Mouse (Mus musculus) E14TG2a.4 (cell line): Measurements from ENCODE around the gene Krtap4-7.

Experiments
- CTCF ChIP-seq: conservative IDR thresholded peaks from 2 replicates; pipeline ENCODE4 v1.5.1; 2014; ENCODE audit warnings: low read length
- POU5F1 ChIP-seq: IDR thresholded peaks from 2 replicates; pipeline ENCODE4 v1.6.1; 2014; ENCODE audit warnings: low read length, borderline replicate concordance

- no peak for TF ChIP-seq CTCF
- no peak for TF ChIP-seq POU5F1
Observed at GRCm38 (mm10) chr11:99690463-99690862, 46.6 kb upstream of the Krtap4-7 start, which contains the start of gene Gm14190.
